Mouse (Mus musculus): ENCODE data around the gene Pkd1l3.

- no peak for TF ChIP-seq CTCF (IDR thresholded peaks at IDR 0.05; ENCODE audit: low read depth)
- peak; percentile 81 for TF ChIP-seq EP300 (IDR thresholded peaks at IDR 0.05; ENCODE audit: low read depth)
Observed at GRCm38 (mm10) chr8:109578900-109579301, 35.4 kb upstream of the Pkd1l3 start, which contains the start of gene Hp.
